Mouse (Mus musculus) liver, embryonic 11.5 days (tissue): ENCODE measurements around the gene Syndig1. TPM values are rescaled to one million over a fixed set of nuclear protein-coding genes. Genes with fewer than 3 reads are reported as not detected.

ENCODE experiments used
- ATAC-seq: fragments of 200-750 bp; cut with Nextera tagmentation; replicated peaks from 2 replicates; pipeline ENCODE4 v1.8.0; 2017; ENCODE audit warnings: moderate number of reproducible peaks, mild to moderate bottlenecking, moderate TSS enrichment, moderate library complexity; ENCODE audit not compliant: low FRiP score
- DNase-seq: peaks from one replicate; pipeline ENCODE4 v3.0.0-alpha.2; 2017; ENCODE audit warnings: low spot score
- H3K27ac ChIP-seq: fragments of 300-500 bp; sonication (generic); 2 replicates; pipeline ENCODE4 v1.5.1; 2014; ENCODE audit warnings: mild to moderate bottlenecking, low read depth, low read length, control low read depth
- H3K27me3 ChIP-seq: fragments of 300-500 bp; sonication (generic); replicated peaks from 2 replicates; pipeline ENCODE4 v1.6.1; 2014; ENCODE audit warnings: low read length, mixed read lengths; ENCODE audit not compliant: control insufficient read depth, insufficient read depth
- H3K36me3 ChIP-seq: fragments of 300-500 bp; sonication (generic); 2 replicates; pipeline ENCODE4 v1.6.1; 2014; ENCODE audit warnings: mild to moderate bottlenecking, low read length, moderate library complexity, mixed read lengths; ENCODE audit not compliant: control insufficient read depth, insufficient read depth
- H3K4me1 ChIP-seq: fragments of 300-500 bp; sonication (generic); replicated peaks from 2 replicates; pipeline ENCODE4 v1.6.1; 2014; ENCODE audit warnings: low read length, mixed read lengths; ENCODE audit not compliant: control insufficient read depth, insufficient read depth
- H3K4me2 ChIP-seq: fragments of 300-500 bp; sonication (generic); 2 replicates; pipeline ENCODE4 v1.6.1; 2014; ENCODE audit warnings: mild to moderate bottlenecking, control low read depth, moderate library complexity
- H3K4me3 ChIP-seq: fragments of 300-500 bp; sonication (generic); 2 replicates; pipeline ENCODE4 v1.5.1; 2014; ENCODE audit warnings: low read depth, low read length, control low read depth
- H3K9ac ChIP-seq: fragments of 300-500 bp; sonication (generic); 2 replicates; pipeline ENCODE4 v1.6.1; 2014; ENCODE audit warnings: low read depth, low read length, control low read depth
- H3K9me3 ChIP-seq: fragments of 300-500 bp; sonication (generic); 2 replicates; pipeline ENCODE4 v1.6.1; 2016; ENCODE audit warnings: low read length, inconsistent platforms, mixed read lengths; ENCODE audit not compliant: control insufficient read depth
- WGBS: fragments of 180-500 bp; shearing (Covaris S2); extraction: QIAGEN DNeasy Blood & Tissue Kit; methylation state at CpG from one replicate; pipeline ENCODE4 v1.1.7; 2014; 5-methylcytosine and 5-hydroxymethylcytosine counted together
- polyA plus RNA-seq: library from polyadenylated mRNA; unstranded; fragments of >200 nt; fragmentation: Nextera tagmentation; extraction: Ambion mirVana; gene quantifications from 2 replicates; pipeline ENCODE4 v1.2.1, GENCODE M21; 2014

Gene Syndig1
- polyA plus RNA-seq, 1 experiment from 2014 or later: 1.6 TPM

DNA sequence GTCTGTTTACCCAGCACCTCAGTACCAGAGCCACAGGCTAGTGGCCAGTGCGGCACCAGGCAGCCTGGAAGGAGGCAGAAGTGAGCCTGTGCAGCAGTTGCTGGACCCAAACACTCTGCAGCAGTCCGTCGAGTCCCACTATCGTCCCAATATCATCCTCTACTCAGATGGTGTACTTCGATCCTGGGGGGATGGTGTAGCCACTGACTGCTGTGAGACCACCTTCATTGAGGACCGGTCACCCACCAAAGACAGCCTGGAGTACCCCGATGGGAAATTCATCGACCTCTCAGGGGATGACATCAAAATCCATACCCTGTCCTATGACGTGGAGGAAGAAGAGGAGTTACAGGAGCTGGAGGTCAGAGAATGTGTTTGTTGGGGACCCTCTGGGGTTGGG, 70.6 kb downstream of the Syndig1 start:
- ATAC-seq: no peak
- Histone ChIP-seq H3K4me1 (no peaks in the 10 kb centered on the region), H3K36me3 (no peaks in the 10 kb centered on the region), H3K27me3 (no peaks in the 10 kb centered on the region), H3K9me3 (no peaks in the 10 kb centered on the region), H3K9ac (no peak overlapping the region), H3K27ac (no peak overlapping the region), H3K4me2 (no peak overlapping the region), H3K4me3 (no peak overlapping the region)
- WGBS: 75% methylated on average over 9 of the region's 9 CpGs
- no peak for DNase-seq

DNA sequence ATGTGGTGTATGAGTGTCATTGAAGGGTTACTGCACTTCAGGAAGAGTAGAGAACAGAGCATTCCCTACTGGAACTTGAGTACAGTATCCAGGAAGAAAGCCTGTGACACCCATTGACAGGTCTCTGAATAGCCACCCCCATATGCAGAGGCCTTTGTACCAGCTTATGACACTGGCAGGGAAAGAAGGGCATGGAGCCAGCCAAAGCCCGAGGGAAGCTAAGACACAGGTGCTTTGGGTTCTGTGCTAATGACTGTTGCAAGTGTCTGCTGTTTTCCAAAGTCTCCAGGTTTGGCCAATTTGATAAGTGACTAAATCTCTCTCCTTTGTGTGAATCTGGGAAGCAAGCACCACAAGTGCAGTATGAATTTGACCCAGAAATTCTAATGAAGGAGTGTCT, 71.6 kb downstream of the Syndig1 start:
- no peak for ATAC-seq
- 79% methylated on average over 1 of the region's 1 CpGs for WGBS

GRCm38 (mm10) chr2:149904405-149904804, 75.4 kb downstream of the Syndig1 start:
- no peaks in the 10 kb centered on the region for H3K27me3 ChIP-seq
- no peak overlapping the region for H3K9ac ChIP-seq
- no peaks in the 10 kb centered on the region for H3K4me1 ChIP-seq
- H3K36me3 ChIP-seq: no peaks in the 10 kb centered on the region
- H3K4me3 ChIP-seq: no peak overlapping the region
- 61% methylated on average over 1 of the region's 1 CpGs for WGBS
- H3K4me2 ChIP-seq: no peak overlapping the region
- DNase-seq (no peak), ATAC-seq (no peak)
- no peak overlapping the region for H3K27ac ChIP-seq
- no peaks in the 10 kb centered on the region for H3K9me3 ChIP-seq

More for the DNA sequence above, 71.6 kb downstream of the Syndig1 start:
- Histone ChIP-seq H3K9me3 (no peaks in the 10 kb centered on the region), H3K9ac (no peak overlapping the region), H3K27ac (no peak overlapping the region), H3K36me3 (no peaks in the 10 kb centered on the region), H3K27me3 (no peaks in the 10 kb centered on the region), H3K4me2 (no peak overlapping the region), H3K4me3 (no peak overlapping the region), H3K4me1 (no peaks in the 10 kb centered on the region)
- no peak for DNase-seq

DNA sequence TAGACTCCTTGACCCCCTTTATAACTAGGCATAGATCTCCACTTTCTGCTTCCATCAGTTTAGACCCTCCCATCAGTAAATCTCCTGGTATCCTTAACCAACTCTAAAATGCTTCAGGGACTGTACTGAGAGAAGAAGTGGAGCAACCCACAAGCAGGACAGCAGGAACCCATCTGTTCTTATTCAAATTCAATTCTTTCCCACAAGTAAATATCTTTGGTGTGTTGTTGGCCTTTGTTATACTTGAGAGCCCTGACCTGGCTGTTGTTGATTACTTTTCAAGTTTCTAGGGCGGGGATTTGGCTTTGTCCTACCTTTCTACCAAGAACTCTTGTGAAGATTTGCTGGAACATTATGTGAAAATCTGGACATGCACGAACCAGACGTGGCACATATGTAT, 77.7 kb downstream of the Syndig1 start:
- H3K4me2 ChIP-seq: no peak overlapping the region
- no peaks in the 10 kb centered on the region for H3K36me3 ChIP-seq
- no peaks in the 10 kb centered on the region for H3K27me3 ChIP-seq
- DNase-seq (no peak), ATAC-seq (no peak)
- H3K9ac ChIP-seq: no peak overlapping the region
- WGBS: 81% methylated on average over 3 of the region's 3 CpGs
- H3K4me1 ChIP-seq: no peaks in the 10 kb centered on the region
- H3K27ac ChIP-seq: no peak overlapping the region
- H3K4me3 ChIP-seq: no peak overlapping the region
- H3K9me3 ChIP-seq: no peaks in the 10 kb centered on the region

DNA sequence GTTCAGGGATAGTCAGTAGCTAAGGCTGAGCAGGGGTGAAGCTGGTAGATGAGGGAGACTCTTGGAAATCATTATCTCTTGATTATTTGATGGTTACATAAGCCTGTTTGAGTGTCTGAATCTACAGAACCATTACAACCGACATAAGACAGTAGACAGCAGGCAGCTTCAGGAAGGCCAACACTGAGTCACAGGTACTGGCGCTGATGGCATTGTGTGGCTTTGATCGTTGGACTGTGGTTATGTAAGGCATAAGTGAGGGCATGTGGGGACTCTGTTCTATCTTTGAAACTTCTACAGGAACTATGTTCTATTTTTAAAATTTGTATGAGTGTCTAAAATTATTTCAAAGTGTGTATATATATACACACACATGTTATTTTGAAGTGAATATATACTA, 88.2 kb downstream of the Syndig1 start:
- Histone ChIP-seq H3K27ac (no peak overlapping the region), H3K27me3 (no peaks in the 10 kb centered on the region), H3K36me3 (no peaks in the 10 kb centered on the region), H3K4me1 (no peaks in the 10 kb centered on the region), H3K9me3 (no peaks in the 10 kb centered on the region), H3K9ac (no peak overlapping the region), H3K4me3 (no peak overlapping the region), H3K4me2 (no peak overlapping the region)
- WGBS: 87% methylated on average over 3 of the region's 3 CpGs
- DNase-seq (no peak), ATAC-seq (no peak)

GRCm38 (mm10) chr2:149923561-149923960, 94.5 kb downstream of the Syndig1 start:
- Histone ChIP-seq H3K27me3 (no peaks in the 10 kb centered on the region), H3K36me3 (no peaks in the 10 kb centered on the region), H3K4me1 (no peaks in the 10 kb centered on the region), H3K4me3 (no peak overlapping the region), H3K27ac (no peak overlapping the region), H3K9me3 (no peaks in the 10 kb centered on the region), H3K9ac (no peak overlapping the region), H3K4me2 (no peak overlapping the region)
- DNase-seq: no peak
- 53% methylated on average over 2 of the region's 2 CpGs for WGBS
- no peak for ATAC-seq

GRCm38 (mm10) chr2:149925911-149926310, 96.9 kb downstream of the Syndig1 start:
- no peak overlapping the region for H3K4me2 ChIP-seq
- no peak overlapping the region for H3K27ac ChIP-seq
- no peaks in the 10 kb centered on the region for H3K9me3 ChIP-seq
- no peaks in the 10 kb centered on the region for H3K27me3 ChIP-seq
- 88% methylated on average over 2 of the region's 2 CpGs for WGBS
- no peaks in the 10 kb centered on the region for H3K36me3 ChIP-seq
- H3K9ac ChIP-seq: no peak overlapping the region
- no peak overlapping the region for H3K4me3 ChIP-seq
- ATAC-seq (no peak), DNase-seq (no peak)
- no peaks in the 10 kb centered on the region for H3K4me1 ChIP-seq

DNA sequence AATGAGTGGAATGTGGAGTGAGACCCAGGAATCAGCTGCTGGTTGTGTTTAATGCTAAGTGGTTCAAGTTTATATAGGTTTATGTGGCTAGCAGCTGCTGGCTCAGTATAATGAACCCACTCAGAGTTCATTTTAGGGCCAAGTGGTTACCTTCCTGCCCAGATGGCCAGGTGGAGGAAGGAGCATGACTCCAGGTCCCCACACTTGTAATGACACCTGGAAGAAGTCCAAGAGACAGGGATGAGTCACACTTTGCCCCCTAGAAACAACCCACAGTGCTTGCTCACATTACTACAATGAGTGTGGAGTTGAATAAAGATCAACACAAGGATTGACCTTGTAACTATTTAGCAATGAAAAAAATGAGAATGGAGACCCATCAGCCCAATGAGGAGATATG, 98.0 kb downstream of the Syndig1 start:
- DNase-seq: no peak

DNA sequence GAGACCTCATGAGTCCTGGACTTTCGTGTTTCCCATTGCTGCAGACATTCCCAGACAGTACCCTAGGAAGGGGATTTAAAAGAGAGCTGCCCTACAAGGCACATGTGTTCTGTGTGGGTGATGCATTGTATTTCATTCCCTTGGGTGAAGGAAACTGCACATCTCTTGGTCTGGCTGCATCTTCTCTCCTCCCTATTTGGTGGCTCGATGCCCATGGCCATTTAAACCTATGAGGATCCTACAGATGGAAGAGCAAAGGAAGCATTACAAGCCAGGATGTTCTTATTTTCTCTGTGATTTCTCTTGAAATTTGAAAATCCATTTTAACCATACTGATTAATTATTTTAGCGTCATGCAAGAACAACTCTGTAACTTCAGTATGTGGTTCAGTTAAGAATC, 98.5 kb downstream of the Syndig1 start:
- ATAC-seq (no peak), DNase-seq (no peak)
- Histone ChIP-seq H3K4me2 (no peak overlapping the region), H3K27me3 (no peaks in the 10 kb centered on the region), H3K27ac (no peak overlapping the region), H3K4me1 (no peaks in the 10 kb centered on the region), H3K36me3 (no peaks in the 10 kb centered on the region), H3K4me3 (no peak overlapping the region), H3K9me3 (no peaks in the 10 kb centered on the region), H3K9ac (no peak overlapping the region)
- 84% methylated on average over 3 of the region's 3 CpGs for WGBS

More for the DNA sequence above, 98.0 kb downstream of the Syndig1 start:
- no peak overlapping the region for H3K4me2 ChIP-seq
- no peaks in the 10 kb centered on the region for H3K4me1 ChIP-seq
- H3K9me3 ChIP-seq: no peaks in the 10 kb centered on the region
- H3K4me3 ChIP-seq: no peak overlapping the region
- H3K27me3 ChIP-seq: no peaks in the 10 kb centered on the region
- H3K27ac ChIP-seq: no peak overlapping the region
- no peak overlapping the region for H3K9ac ChIP-seq
- no peaks in the 10 kb centered on the region for H3K36me3 ChIP-seq
- no peak for ATAC-seq
